Mouse (Mus musculus) brown adipose tissue, adult 24 weeks (tissue): ENCODE data around the gene Utp11. TPM values are rescaled to one million over a fixed set of nuclear protein-coding genes. Genes with fewer than 3 reads are reported as not detected.
"Not testable (repeated sequence)": the region's sequence is repeated elsewhere in the genome, so short reads cannot be mapped to it uniquely, and the experiment has no call there.

Source experiments
- H3K27ac ChIP-seq: fragments of 200-500 bp; replicated peaks from 2 replicates; pipeline ENCODE4 v1.5.1; 2012; ENCODE audit warnings: low read depth, mild to moderate bottlenecking, low read length
- H3K4me1 ChIP-seq: fragments of 200-500 bp; 2 replicates; pipeline ENCODE4 v1.6.1; 2012; ENCODE audit warnings: low read length, mixed read lengths; ENCODE audit not compliant: control insufficient read depth, insufficient read depth, insufficient read length
- H3K4me3 ChIP-seq: fragments of 200-500 bp; 2 replicates; pipeline ENCODE4 v1.5.1; 2012; ENCODE audit warnings: low read depth, mild to moderate bottlenecking, low read length, moderate library complexity; ENCODE audit not compliant: insufficient read depth
- polyA plus RNA-seq: library from polyadenylated mRNA; stranded (reverse); fragments of >200 nt; gene quantifications from 2 replicates; pipeline ENCODE4 v1.2.4, GENCODE M21; 2012; ENCODE audit not compliant: missing spikeins, insufficient read depth, insufficient read length

Gene Utp11
- polyA plus RNA-seq, 1 experiment = 20.9 TPM

GRCm38 (mm10) chr4:124708518-124709477 is 15.4 kb upstream of the Utp11 start:
- Histone ChIP-seq H3K4me3 (peak overlapping the region; percentile 63), H3K4me1 (peaks cover 11% of the 10 kb centered on the region), H3K27ac (peak overlapping the region; percentile 95)

DNA sequence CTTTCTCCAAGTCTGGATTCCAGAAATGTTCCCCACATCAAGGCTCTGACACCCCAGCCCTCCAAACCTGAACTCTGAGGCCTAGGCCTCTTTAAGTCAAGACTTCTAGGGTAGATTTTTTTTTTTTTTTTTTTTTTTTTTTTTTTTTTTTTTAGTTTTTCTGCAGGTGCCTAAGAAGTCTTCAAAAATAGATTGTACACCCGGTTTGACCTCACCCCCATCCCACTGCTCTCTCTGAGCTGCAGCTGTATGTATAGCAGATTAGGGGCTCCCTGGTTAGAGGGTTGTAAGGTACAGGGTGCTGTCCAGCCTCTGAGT is 14.8 kb upstream of the Utp11 start:
- 0 out of 2 replicates have a peak overlapping the region, but pooled peaks have one; percentile 63 for H3K4me3 ChIP-seq
- peaks cover 14% of the 10 kb centered on the region for H3K4me1 ChIP-seq
- peak overlapping the region; percentile 48; the same call in 1 of the 2 replicates for H3K27ac ChIP-seq

DNA sequence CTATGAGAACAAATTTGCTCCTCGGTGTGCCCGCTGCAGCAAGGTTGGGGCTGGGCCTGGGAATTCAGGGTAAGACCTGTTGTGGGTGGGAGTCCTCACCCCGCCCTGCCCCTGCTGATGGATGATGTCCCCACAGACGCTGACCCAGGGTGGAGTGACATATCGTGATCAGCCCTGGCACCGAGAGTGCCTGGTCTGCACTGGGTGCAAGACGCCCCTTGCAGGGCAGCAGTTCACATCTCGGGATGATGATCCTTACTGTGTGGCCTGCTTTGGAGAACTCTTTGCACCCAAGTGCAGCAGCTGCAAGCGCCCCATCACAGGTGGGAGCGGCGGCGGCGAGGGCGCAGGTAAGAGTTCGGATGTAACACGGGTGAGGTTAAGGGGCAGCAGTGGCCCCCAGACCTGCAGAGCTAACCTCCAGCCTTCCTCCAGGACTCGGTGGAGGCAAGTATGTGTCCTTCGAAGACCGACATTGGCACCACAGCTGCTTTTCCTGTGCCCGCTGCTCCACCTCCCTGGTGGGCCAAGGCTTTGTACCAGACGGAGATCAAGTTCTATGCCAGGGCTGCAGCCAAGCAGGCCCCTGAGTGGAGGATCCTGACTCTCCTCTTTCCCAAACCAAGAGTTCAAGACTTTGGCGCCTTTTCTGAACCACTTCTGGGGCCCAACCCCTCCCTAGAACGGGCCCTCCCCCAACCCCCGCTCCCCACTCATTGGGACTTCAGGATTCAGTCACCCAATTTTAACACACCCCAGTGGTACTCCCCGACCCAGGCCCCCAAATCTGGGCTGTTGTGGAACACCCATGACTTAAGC is 14.2 kb upstream of the Utp11 start:
- peaks cover 14% of the 10 kb centered on the region for H3K4me1 ChIP-seq
- H3K27ac ChIP-seq, H3K4me3 ChIP-seq: not testable (repeated sequence)

DNA sequence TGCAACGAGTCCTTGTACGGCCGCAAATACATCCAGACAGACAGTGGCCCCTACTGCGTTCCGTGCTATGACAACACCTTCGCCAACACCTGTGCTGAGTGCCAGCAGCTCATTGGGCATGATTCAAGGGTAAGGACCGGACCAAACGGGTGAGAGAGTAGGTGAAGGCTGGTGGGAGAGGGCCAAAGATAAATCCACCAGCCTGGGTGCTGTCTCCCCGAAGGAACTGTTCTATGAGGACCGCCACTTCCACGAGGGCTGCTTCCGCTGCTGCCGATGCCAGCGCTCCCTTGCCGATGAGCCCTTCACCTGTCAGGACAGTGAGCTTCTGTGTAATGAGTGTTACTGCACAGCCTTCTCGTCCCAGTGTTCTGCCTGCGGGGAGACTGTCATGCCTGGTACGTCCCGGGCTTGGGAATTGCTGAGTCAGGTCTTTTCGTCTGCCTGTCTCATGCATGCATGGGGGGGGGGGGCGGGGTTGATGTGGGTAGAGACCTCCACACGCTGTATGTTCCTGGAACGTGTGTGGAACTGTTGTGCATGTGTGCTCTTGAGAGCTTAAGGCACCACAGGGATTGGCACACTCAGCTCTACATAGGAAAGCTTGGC is 12.4 kb upstream of the Utp11 start:
- Histone ChIP-seq H3K27ac (peak overlapping the region; percentile 57), H3K4me1 (peaks cover 14% of the 10 kb centered on the region), H3K4me3 (peak overlapping the region; percentile 0; the same call in 1 of the 2 replicates)

- Histone ChIP-seq H3K4me3 (0 out of 2 replicates have a peak overlapping the region, but pooled peaks have one; percentile 5), H3K4me1 (peaks cover 15% of the 10 kb centered on the region), H3K27ac (peak overlapping the region; percentile 70)
These were observed 11.5 kb upstream of the Utp11 start for GRCm38 (mm10) chr4:124704797-124705474.

GRCm38 (mm10) chr4:124703881-124704796 is 10.7 kb upstream of the Utp11 start:
- H3K4me1 ChIP-seq = peaks cover 17% of the 10 kb centered on the region
- peak overlapping the region; percentile 16 for H3K4me3 ChIP-seq
- peak overlapping the region; percentile 70 for H3K27ac ChIP-seq

DNA sequence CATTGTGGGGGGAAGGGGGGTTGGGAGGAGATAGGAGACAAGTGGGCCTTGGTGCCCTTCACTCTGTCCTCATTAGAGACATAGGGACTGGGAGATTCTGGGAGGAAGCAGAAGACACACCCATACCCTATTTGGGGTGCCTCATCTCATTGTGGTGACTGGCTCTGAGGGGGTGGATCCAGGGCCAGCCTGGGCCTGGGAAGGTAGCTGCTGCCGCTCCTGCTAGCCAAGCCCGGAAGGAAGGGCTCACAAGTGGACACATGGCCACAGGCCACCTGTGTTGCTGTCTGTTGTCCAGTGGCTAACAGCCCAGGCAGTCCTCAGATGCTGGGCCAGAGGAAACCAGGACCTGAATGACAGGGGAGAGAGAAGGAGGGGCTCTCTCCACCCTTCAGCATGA is 10.0 kb upstream of the Utp11 start:
- peaks cover 17% of the 10 kb centered on the region for H3K4me1 ChIP-seq
- H3K4me3 ChIP-seq = peak overlapping the region; percentile 16
- peak overlapping the region; percentile 70 for H3K27ac ChIP-seq

DNA sequence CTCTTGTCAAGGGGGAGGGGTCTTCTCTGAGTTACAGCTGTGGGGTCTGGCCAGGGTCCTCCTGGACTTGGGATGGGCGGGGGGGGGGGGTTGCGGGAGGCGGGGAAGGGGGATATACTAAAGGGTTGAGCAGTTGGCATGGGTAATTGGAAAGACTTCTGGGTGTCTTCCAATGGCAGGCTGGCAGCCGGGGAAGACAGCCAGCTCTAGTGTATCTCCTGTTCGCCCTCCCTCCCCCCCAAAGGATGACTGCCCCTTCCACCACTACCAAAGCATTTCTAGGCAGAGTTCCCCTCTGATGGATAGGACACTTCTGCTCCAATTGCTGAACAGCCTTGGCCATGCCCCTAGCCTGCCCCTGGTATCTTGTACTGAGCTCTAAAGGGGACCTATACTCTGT is 8.5 kb upstream of the Utp11 start:
- peaks cover 17% of the 10 kb centered on the region for H3K4me1 ChIP-seq
- H3K4me3 ChIP-seq = peak overlapping the region; percentile 77
- H3K27ac ChIP-seq = no peak overlapping the region

GRCm38 (mm10) chr4:124701052-124701845 is 7.8 kb upstream of the Utp11 start:
- H3K4me3 ChIP-seq = peak overlapping the region; percentile 77
- peaks cover 17% of the 10 kb centered on the region for H3K4me1 ChIP-seq
- peak overlapping the region; percentile 69 for H3K27ac ChIP-seq

- peak within 1 kb of the TSS; percentile 77 for H3K4me3 ChIP-seq
- H3K27ac ChIP-seq = peak within 1 kb of the TSS; percentile 69
- peaks cover 13% of the 10 kb centered on the region for H3K4me1 ChIP-seq
These were observed 7.0 kb upstream of the Utp11 start, which contains the start of gene Fhl3 for GRCm38 (mm10) chr4:124700248-124700971. Gene Fhl3, plus strand, starts transcription at chr4:124700701.

- H3K27ac ChIP-seq = peak overlapping the region; percentile 39; the same call in 1 of the 2 replicates
These were observed 6.4 kb upstream of the Utp11 start for GRCm38 (mm10) chr4:124699791-124700190.

GRCm38 (mm10) chr4:124695786-124696516 is 2.6 kb upstream of the Utp11 start:
- Histone ChIP-seq H3K4me3 (no peak overlapping the region; the same call in 1 of the 2 replicates), H3K27ac (0 out of 2 replicates have a peak overlapping the region, but pooled peaks have one; percentile 34), H3K4me1 (0 out of 2 replicates have a peak, but pooled peaks cover 2% of the 10 kb centered on the region)

More at GRCm38 (mm10) chr4:124699791-124700190, 6.4 kb upstream of the Utp11 start:
- peaks cover 13% of the 10 kb centered on the region for H3K4me1 ChIP-seq
- H3K4me3 ChIP-seq = peak overlapping the region; percentile 64; the same call in 1 of the 2 replicates
